Mouse (Mus musculus): ENCODE measurements around the gene Zfp442. TPM values are rescaled to one million over a fixed set of nuclear protein-coding genes. Genes with fewer than 3 reads are reported as not detected.
A peak's percentile ranks its signal among the peaks of the same experiment; 100 is the strongest.
"Not testable (repeated sequence)": the region's sequence is repeated elsewhere in the genome, so short reads cannot be mapped to it uniquely, and the experiment has no call there.

Zfp442 gene
- 9.2 and 11.1 TPM in 2 replicates for polyA plus RNA-seq (2016; fragmentation: Nextera tagmentation; extraction: Ambion mirVana)

GRCm38 (mm10) chr2:150451180-150451919, at the start of gene Zfp442:
Zfp442 (minus strand) TSS chr2:150451486.
- not testable (repeated sequence) for H3K9me3 ChIP-seq; H3K36me3 ChIP-seq (replicated peaks); H3K27me3 ChIP-seq (ENCODE audit: poor library complexity, severe bottlenecking); H3K4me1 ChIP-seq
- 0% methylated on average over 18 of the region's 18 CpGs for WGBS
- Histone ChIP-seq H3K4me3 (peak within 1 kb of the TSS; percentile 58), H3K27ac (peak within 1 kb of the TSS; percentile 82)
- peak; percentile 69 for DNase-seq (ENCODE audit: extremely low spot score, low spot score)

- not testable (repeated sequence) for H3K4me1 ChIP-seq; H3K27ac ChIP-seq; H3K36me3 ChIP-seq (replicated peaks); DNase-seq (ENCODE audit: extremely low spot score, low spot score); H3K9me3 ChIP-seq; H3K27me3 ChIP-seq (ENCODE audit: poor library complexity, severe bottlenecking)
- peak overlapping the region; percentile 40 for H3K4me3 ChIP-seq
- 48% methylated on average over 60 of the region's 60 CpGs for WGBS
These were observed 49.1 kb upstream of the Zfp442 start for GRCm38 (mm10) chr2:150500124-150500973.

- Histone ChIP-seq H3K27ac (no peak overlapping the region), H3K4me1 (no peaks in the 10 kb centered on the region), H3K9me3 (peaks cover 3% of the 10 kb centered on the region; the same call in 1 of the 2 replicates), H3K36me3 (replicated peaks) (no peaks in the 10 kb centered on the region), H3K4me3 (no peak overlapping the region), H3K27me3 (ENCODE audit: poor library complexity, severe bottlenecking) (no peaks in the 10 kb centered on the region)
- WGBS, result 67% methylated on average over 2 of the region's 2 CpGs
- no peak for DNase-seq (ENCODE audit: extremely low spot score, low spot score)
These were observed 41.7 kb upstream of the Zfp442 start for GRCm38 (mm10) chr2:150493031-150493430.

GRCm38 (mm10) chr2:150484939-150485778, 33.9 kb upstream of the Zfp442 start, which contains the start of gene Zfp345:
Zfp345 (minus strand) TSS chr2:150485091.
- H3K27me3 ChIP-seq (ENCODE audit: poor library complexity, severe bottlenecking); H3K27ac ChIP-seq; DNase-seq (ENCODE audit: extremely low spot score, low spot score); H3K4me3 ChIP-seq; H3K9me3 ChIP-seq; H3K36me3 ChIP-seq (replicated peaks); H3K4me1 ChIP-seq: not testable (repeated sequence)
- WGBS, result 77% methylated on average over 8 of the region's 8 CpGs

GRCm38 (mm10) chr2:150439084-150439483, 12.2 kb downstream of the Zfp442 start:
- 100% methylated on average over 1 of the region's 1 CpGs for WGBS
- H3K9me3 ChIP-seq, result peaks cover 38% of the 10 kb centered on the region
- not testable (repeated sequence) for H3K4me1 ChIP-seq; H3K27me3 ChIP-seq (ENCODE audit: poor library complexity, severe bottlenecking); H3K4me3 ChIP-seq; H3K27ac ChIP-seq; DNase-seq (ENCODE audit: extremely low spot score, low spot score)
- H3K36me3 ChIP-seq (replicated peaks), result peaks cover 36% of the 10 kb centered on the region

GRCm38 (mm10) chr2:150412146-150412545, 39.1 kb downstream of the Zfp442 start:
- H3K4me3 ChIP-seq, result not testable (repeated sequence)

GRCm38 (mm10) chr2:150390198-150390597, 61.1 kb downstream of the Zfp442 start:
- Histone ChIP-seq H3K36me3 (replicated peaks) (no peaks in the 10 kb centered on the region), H3K27me3 (ENCODE audit: poor library complexity, severe bottlenecking) (no peaks in the 10 kb centered on the region), H3K4me1 (no peaks in the 10 kb centered on the region), H3K27ac (no peak overlapping the region), H3K9me3 (no peaks in the 10 kb centered on the region; the same call in none of the 2 replicates), H3K4me3 (no peak overlapping the region)
- no peak for DNase-seq (ENCODE audit: extremely low spot score, low spot score)
- WGBS, result 83% methylated on average over 1 of the region's 1 CpGs

More at GRCm38 (mm10) chr2:150412146-150412545, 39.1 kb downstream of the Zfp442 start:
- H3K36me3 ChIP-seq (replicated peaks), result peaks cover 43% of the 10 kb centered on the region
- H3K27ac ChIP-seq; DNase-seq (ENCODE audit: extremely low spot score, low spot score); H3K27me3 ChIP-seq (ENCODE audit: poor library complexity, severe bottlenecking); H3K4me1 ChIP-seq: not testable (repeated sequence)
- WGBS, result 89% methylated on average over 17 of the region's 17 CpGs
- peaks cover 42% of the 10 kb centered on the region for H3K9me3 ChIP-seq

- 94% methylated on average over 19 of the region's 19 CpGs for WGBS
These were observed 65.7 kb downstream of the Zfp442 start for GRCm38 (mm10) chr2:150385553-150386106.

GRCm38 (mm10) chr2:150362878-150363229, 88.4 kb downstream of the Zfp442 start:
- peaks cover 3% of the 10 kb centered on the region for H3K9me3 ChIP-seq
- 17% methylated on average over 4 of the region's 4 CpGs for WGBS
- peak overlapping the region; percentile 90 for H3K27ac ChIP-seq
- no peaks in the 10 kb centered on the region for H3K27me3 ChIP-seq (ENCODE audit: poor library complexity, severe bottlenecking)
- H3K4me3 ChIP-seq, result peak overlapping the region; percentile 69
- H3K4me1 ChIP-seq, result peaks cover 4% of the 10 kb centered on the region
- DNase-seq (ENCODE audit: extremely low spot score, low spot score), result no peak
- H3K36me3 ChIP-seq (replicated peaks), result peaks cover 8% of the 10 kb centered on the region

More at GRCm38 (mm10) chr2:150385553-150386106, 65.7 kb downstream of the Zfp442 start:
- H3K27ac ChIP-seq; H3K4me3 ChIP-seq; H3K4me1 ChIP-seq; DNase-seq (ENCODE audit: extremely low spot score, low spot score); H3K36me3 ChIP-seq (replicated peaks); H3K9me3 ChIP-seq; H3K27me3 ChIP-seq (ENCODE audit: poor library complexity, severe bottlenecking): not testable (repeated sequence)

GRCm38 (mm10) chr2:150362113-150362877, 89.0 kb downstream of the Zfp442 start, which contains the start of gene 3300002I08Rik:
3300002I08Rik (minus strand) TSS chr2:150362765.
- not testable (repeated sequence) for H3K4me1 ChIP-seq; H3K9me3 ChIP-seq; H3K27me3 ChIP-seq (ENCODE audit: poor library complexity, severe bottlenecking)
- peak within 1 kb of the TSS; percentile 90 for H3K27ac ChIP-seq
- H3K36me3 ChIP-seq (replicated peaks), result peaks cover 11% of the 10 kb centered on the region
- H3K4me3 ChIP-seq, result peak within 1 kb of the TSS; percentile 69
- peak; percentile 78 for DNase-seq (ENCODE audit: extremely low spot score, low spot score)
- WGBS, result 8% methylated on average over 17 of the region's 17 CpGs
